Mouse (Mus musculus) MEL (cell line): ENCODE data around the gene Iqca.

Experiments used
- CTCF ChIP-seq, 3 experiments: IDR thresholded peaks in 2 of 3; conservative IDR thresholded peaks in 1 of 3; 2 replicates each; pipeline ENCODE4 v1.5.1; 2011 to 2012; ENCODE audit warnings: low read length in 3 of 3, low read depth in 2 of 3, mild to moderate bottlenecking in 2 of 3, improper control_type of control experiment in 1 of 3, inconsistent platforms in 1 of 3, mixed read lengths in 1 of 3, moderate library complexity in 1 of 3; ENCODE audit not compliant: control insufficient read depth in 1 of 3, insufficient read depth in 1 of 3, poor library complexity in 1 of 3, severe bottlenecking in 1 of 3
- MAX ChIP-seq: IDR thresholded peaks from 2 replicates; pipeline ENCODE4 v1.6.1; 2011; ENCODE audit warnings: low read length, improper control_type of control experiment

DNA sequence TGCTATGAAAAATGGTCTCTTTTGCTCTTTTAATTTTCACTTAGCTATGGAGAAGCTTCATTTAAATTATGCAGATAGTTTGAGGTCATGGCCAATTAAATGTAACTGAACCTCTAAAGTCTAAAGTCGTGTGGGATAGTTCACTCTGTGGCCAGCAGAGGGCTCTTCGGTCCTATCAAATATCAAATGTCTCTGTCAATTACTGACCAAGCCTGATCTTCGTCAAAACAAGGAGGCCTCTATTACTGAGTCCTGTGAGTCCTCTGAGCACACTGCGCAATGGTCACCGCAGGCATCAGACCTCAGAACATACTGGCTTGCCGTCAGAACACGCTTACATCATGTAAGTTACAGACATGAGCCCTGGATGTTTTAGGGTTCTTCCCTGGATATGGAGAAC is 92.6 kb downstream of the Iqca start:
- no peak for TF ChIP-seq MAX
- TF ChIP-seq CTCF (IDR thresholded peaks at IDR 0.05 in 2 of 3, conservative IDR thresholded peaks at IDR 0.05 in 1 of 3; ENCODE audit: control insufficient read depth in 1 of 3, insufficient read depth in 1 of 3, low read depth in 2 of 3, low read length in 3 of 3, poor library complexity in 1 of 3, severe bottlenecking in 1 of 3): peak in 1 of 3 experiments; percentile 7; a peak in 1 of 6 replicates
